Comparison of ENCODE assay signal across 29 mouse cellular contexts in the genomic region with DNA sequence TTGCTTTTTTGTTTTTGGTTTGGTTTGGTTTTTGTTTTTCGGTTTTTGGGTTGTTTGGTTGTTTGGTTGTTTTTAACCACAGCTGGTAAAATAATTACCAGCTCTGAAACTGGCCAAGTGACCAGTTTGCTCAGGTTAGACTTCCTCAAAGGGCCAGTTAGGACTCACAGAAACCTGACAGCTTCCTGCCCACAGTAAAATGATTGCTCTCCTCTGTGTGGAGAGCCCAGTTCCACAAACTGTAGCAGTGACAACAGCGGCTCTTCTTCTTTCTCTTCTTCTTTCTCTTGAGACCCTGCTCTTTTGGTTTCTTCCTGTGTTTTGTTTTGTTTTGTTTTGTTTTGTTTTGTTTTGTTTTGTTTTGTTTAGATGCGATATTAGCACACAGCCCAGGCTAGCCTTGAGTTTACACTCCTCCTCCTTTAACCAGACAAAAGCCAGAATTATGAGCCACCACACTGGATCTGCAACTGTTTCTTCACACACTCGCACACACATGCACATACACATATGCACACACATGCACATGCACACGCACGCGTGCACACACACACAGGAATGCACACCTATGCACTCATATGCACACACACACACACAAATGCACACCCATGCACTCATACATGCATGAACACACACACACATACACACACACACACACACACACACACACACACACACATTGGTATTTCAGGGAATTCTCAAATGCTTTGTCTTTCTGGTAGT. TPM values are rescaled to one million over a fixed set of nuclear protein-coding genes. Genes with fewer than 3 reads are reported as not detected.
DNase-seq lines count a peak whose midpoint lies in the region; ATAC-seq and TF ChIP-seq lines count a peak whose summit lies in the region.
"Had no signal": no experiment of that assay in that cellular context is flagged by ENCODE, and none has a peak within 500 bp of the region (broad histone marks: within the 10 kb centered on the region; RNA-seq: fewer than 3 reads in every experiment).

No protein-coding gene starts in this region.

- H3K4me2 ChIP-seq in liver, postnatal 0 days (ENCODE audit: low read depth, low read length) = no peak overlapping the region
- no peak overlapping the region for H3K4me2 ChIP-seq in liver, embryonic 11.5 days
- H3K4me2 ChIP-seq in CH12.LX (ENCODE audit: insufficient read depth, low read depth, poor library complexity, severe bottlenecking) = peak overlapping the region; percentile 74
- peak overlapping the region; percentile 56 for H3K4me2 ChIP-seq in myocyte (ENCODE audit: low read depth)
- H3K4me2 ChIP-seq in intestine, embryonic 16.5 days (ENCODE audit: low read depth, low read length) = no peak overlapping the region
- H3K4me2 ChIP-seq: embryonic facial prominence, embryonic 15.5 days; forebrain, embryonic 13.5 days; heart, embryonic 15.5 days; hindbrain, embryonic 13.5 days; kidney, embryonic 15.5 days; liver, embryonic 15.5 days; lung, embryonic 15.5 days; midbrain, embryonic 13.5 days had no signal

- H3K4me3 ChIP-seq in liver, postnatal 0 days (ENCODE audit: low read depth, low read length) = no peak overlapping the region
- no peak overlapping the region for H3K4me3 ChIP-seq in liver, embryonic 11.5 days (ENCODE audit: low read depth, low read length)
- H3K4me3 ChIP-seq in CH12.LX (replicated peaks in 1 of 3; ENCODE audit: low read depth in 2 of 3, low read length in 2 of 3, poor library complexity in 1 of 3) (peak overlapping the region in 2 of 3 experiments; percentile 39 to 59), myocyte (no peak overlapping the region)
- no peak overlapping the region for H3K4me3 ChIP-seq in cortical plate, adult 2 months (ENCODE audit: insufficient read depth, low read length)
- H3K4me3 ChIP-seq in intestine, embryonic 16.5 days (ENCODE audit: low read length) = no peak overlapping the region
- H3K4me3 ChIP-seq: embryonic facial prominence, embryonic 10.5 days; embryonic facial prominence, embryonic 15.5 days; forebrain, embryonic 13.5 days; heart, embryonic 10.5 days; heart, embryonic 15.5 days; hindbrain, embryonic 13.5 days; kidney, embryonic 15.5 days; liver, embryonic 15.5 days; lung, embryonic 15.5 days; midbrain, embryonic 13.5 days had no signal

- peaks cover 18% of the 10 kb centered on the region for H3K4me1 ChIP-seq in liver, postnatal 0 days (ENCODE audit: insufficient read depth)
- peaks cover 4% of the 10 kb centered on the region; the same call in 1 of the 2 replicates for H3K4me1 ChIP-seq in liver, embryonic 11.5 days (replicated peaks; ENCODE audit: control insufficient read depth, insufficient read depth, low read length)
- peaks cover 35 to 76% of the 10 kb centered on the region in 2 experiments for H3K4me1 ChIP-seq in CH12.LX (ENCODE audit: control insufficient read depth in 1 of 2, insufficient read depth in 2 of 2)
- no peaks in the 10 kb centered on the region; the same call in 1 of the 2 replicates for H3K4me1 ChIP-seq in cortical plate, adult 2 months (ENCODE audit: control insufficient read depth, insufficient read depth, low read length)
- peaks cover 5% of the 10 kb centered on the region for H3K4me1 ChIP-seq in intestine, embryonic 16.5 days (ENCODE audit: control insufficient read depth, insufficient read depth, low read length)
- H3K4me1 ChIP-seq: forebrain, embryonic 13.5 days; hindbrain, embryonic 13.5 days; midbrain, embryonic 13.5 days had no signal

- H3K9ac ChIP-seq in liver, postnatal 0 days (replicated peaks) = no peak overlapping the region
- no peak overlapping the region for H3K9ac ChIP-seq in liver, embryonic 11.5 days (ENCODE audit: low read depth, low read length)
- peak overlapping the region; percentile 54 for H3K9ac ChIP-seq in CH12.LX (ENCODE audit: insufficient read depth, low read depth)
- no peak overlapping the region for H3K9ac ChIP-seq in intestine, embryonic 16.5 days (ENCODE audit: low read depth, low read length)
- H3K9ac ChIP-seq: embryonic facial prominence, embryonic 15.5 days; forebrain, embryonic 13.5 days; heart, embryonic 15.5 days; hindbrain, embryonic 13.5 days; kidney, embryonic 15.5 days; liver, embryonic 15.5 days; lung, embryonic 15.5 days; midbrain, embryonic 13.5 days had no signal

- H3K79me2 ChIP-seq in CH12.LX (replicated peaks; ENCODE audit: control insufficient read depth, extremely low read depth, insufficient read depth, poor library complexity, severe bottlenecking) (peaks cover 2% of the 10 kb centered on the region; the same call in 1 of the 2 replicates), myocyte (ENCODE audit: control insufficient read depth, insufficient read depth) (no peaks in the 10 kb centered on the region)

- TF ChIP-seq POLR2A in CH12.LX (IDR thresholded peaks at IDR 0.05; ENCODE audit: low read depth, low read length) = no peak; the same call in 1 of the 2 replicates
- no peak for TF ChIP-seq POLR2A in cortical plate, adult 2 months (IDR thresholded peaks at IDR 0.05; ENCODE audit: extremely low read depth, insufficient read depth, low read length)
- TF ChIP-seq POLR2A in myocyte (IDR thresholded peaks at IDR 0.05; ENCODE audit: insufficient read length, low read depth) = no peak

- dilution Hi-C loops in CH12.LX (cut with MboI; ENCODE audit: extremely low pct_ligation_motif_present, extremely low pct_unique_long_range_greater_than_20kb, low sequenced_read_pairs) = no loop called here

- no peak for ATAC-seq in liver, postnatal 0 days
- no peak for ATAC-seq in liver, embryonic 11.5 days (replicated peaks; ENCODE audit: low FRiP score)
- ATAC-seq in intestine, embryonic 16.5 days = no peak
- ATAC-seq: forebrain, embryonic 13.5 days; intestine, postnatal 0 days; midbrain, embryonic 13.5 days; Patski had no signal

- in situ Hi-C loops in CH12.LX (cut with MboI; ENCODE audit: low pct_ligation_motif_present, low pct_unique_long_range_greater_than_20kb, low sequenced_read_pairs) = no loop called here

- WGBS in liver, postnatal 0 days (ENCODE audit: insufficient replicate concordance) = 76% methylated on average over 7 of the region's 7 CpGs
- WGBS in liver, embryonic 11.5 days = 82% methylated on average over 7 of the region's 7 CpGs
- 94% methylated on average over 7 of the region's 7 CpGs for WGBS in intestine, embryonic 16.5 days

- no peaks in the 10 kb centered on the region for H3K27me3 ChIP-seq in liver, postnatal 0 days (ENCODE audit: insufficient read depth, low read length)
- no peaks in the 10 kb centered on the region for H3K27me3 ChIP-seq in liver, embryonic 11.5 days (replicated peaks; ENCODE audit: control insufficient read depth, insufficient read depth, low read length)
- no peaks in the 10 kb centered on the region for H3K27me3 ChIP-seq in CH12.LX (replicated peaks)
- H3K27me3 ChIP-seq in myocyte (ENCODE audit: control insufficient read depth, insufficient read depth, insufficient read length) = no peaks in the 10 kb centered on the region
- H3K27me3 ChIP-seq in intestine, embryonic 16.5 days (replicated peaks; ENCODE audit: control insufficient read depth, insufficient read depth, low read length) = no peaks in the 10 kb centered on the region
- H3K27me3 ChIP-seq: embryonic facial prominence, embryonic 15.5 days; forebrain, embryonic 13.5 days; heart, embryonic 15.5 days; hindbrain, embryonic 13.5 days; kidney, embryonic 15.5 days; liver, embryonic 15.5 days; lung, embryonic 15.5 days; midbrain, embryonic 13.5 days; Patski had no signal

- peak overlapping the region; percentile 57; the same call in 1 of the 2 replicates for H3K27ac ChIP-seq in liver, postnatal 0 days (ENCODE audit: low read depth)
- H3K27ac ChIP-seq in liver, embryonic 11.5 days (ENCODE audit: low read depth, low read length) = no peak overlapping the region
- peak overlapping the region; percentile 83 for H3K27ac ChIP-seq in CH12.LX (ENCODE audit: insufficient read depth, low read depth)
- H3K27ac ChIP-seq in cortical plate, adult 2 months (ENCODE audit: insufficient read depth, low read length) = 0 out of 2 replicates have a peak overlapping the region, but pooled peaks have one; percentile 6
- no peak overlapping the region for H3K27ac ChIP-seq in intestine, embryonic 16.5 days (ENCODE audit: low read length)
- H3K27ac ChIP-seq: embryonic facial prominence, embryonic 10.5 days; embryonic facial prominence, embryonic 15.5 days; forebrain, embryonic 13.5 days; heart, embryonic 10.5 days; heart, embryonic 15.5 days; hindbrain, embryonic 13.5 days; kidney, embryonic 15.5 days; liver, embryonic 15.5 days; lung, embryonic 15.5 days; midbrain, embryonic 13.5 days had no signal

- no peaks in the 10 kb centered on the region for H3K9me3 ChIP-seq in liver, postnatal 0 days (ENCODE audit: low read length)
- no peaks in the 10 kb centered on the region for H3K9me3 ChIP-seq in liver, embryonic 11.5 days (ENCODE audit: control insufficient read depth, low read length)
- H3K9me3 ChIP-seq in CH12.LX (replicated peaks; ENCODE audit: low read length) = no peaks in the 10 kb centered on the region
- no peaks in the 10 kb centered on the region for H3K9me3 ChIP-seq in intestine, embryonic 16.5 days (ENCODE audit: control insufficient read depth, low read length)
- H3K9me3 ChIP-seq: embryonic facial prominence, embryonic 10.5 days; embryonic facial prominence, embryonic 15.5 days; forebrain, embryonic 13.5 days; heart, embryonic 10.5 days; heart, embryonic 15.5 days; hindbrain, embryonic 13.5 days; kidney, embryonic 15.5 days; liver, embryonic 15.5 days; lung, embryonic 15.5 days; midbrain, embryonic 13.5 days had no signal

- intact Hi-C loops in left cerebral cortex, postnatal 10 days (cut with DNase I) = no loop called here

- TF ChIP-seq RAD21 in CH12.LX (IDR thresholded peaks at IDR 0.05; ENCODE audit: low read depth, low read length) = no peak

- H3K36me3 ChIP-seq in liver, postnatal 0 days (replicated peaks; ENCODE audit: insufficient read depth, low read length) = peaks cover 13% of the 10 kb centered on the region; the same call in 1 of the 2 replicates
- 0 out of 2 replicates have a peak, but pooled peaks cover 2% of the 10 kb centered on the region for H3K36me3 ChIP-seq in liver, embryonic 11.5 days (ENCODE audit: control insufficient read depth, insufficient read depth, low read length)
- H3K36me3 ChIP-seq in CH12.LX (replicated peaks in 1 of 2; ENCODE audit: control insufficient read depth in 1 of 2, insufficient read depth in 1 of 2, low read length in 1 of 2) (peaks cover 0 to 4% of the 10 kb centered on the region in 2 experiments), myocyte (ENCODE audit: control insufficient read depth, insufficient read depth) (no peaks in the 10 kb centered on the region)
- no peaks in the 10 kb centered on the region for H3K36me3 ChIP-seq in intestine, embryonic 16.5 days (ENCODE audit: control insufficient read depth, insufficient read depth, low read length)
- H3K36me3 ChIP-seq: lung, embryonic 15.5 days had no signal

- no peak overlapping the region for H3ac ChIP-seq in myocyte (ENCODE audit: control insufficient read depth, insufficient read length)

- TF ChIP-seq CTCF in liver, postnatal 0 days (IDR thresholded peaks at IDR 0.05; ENCODE audit: low read depth) = no peak
- TF ChIP-seq CTCF in CH12.LX (conservative IDR thresholded peaks at IDR 0.05 in 1 of 2, IDR thresholded peaks at IDR 0.05 in 1 of 2; ENCODE audit: low read depth in 2 of 2, low read length in 2 of 2) = no peak
- no peak for TF ChIP-seq CTCF in cortical plate, adult 2 months (IDR thresholded peaks at IDR 0.05; ENCODE audit: extremely low read depth, insufficient read depth, low read length)

- DNase-seq in liver, postnatal 0 days = no peak
- no peak for DNase-seq in liver, embryonic 11.5 days (ENCODE audit: low spot score)
- DNase-seq in CH12.LX (ENCODE audit: extremely low read depth) = no peak
- no peak for DNase-seq in left cerebral cortex, postnatal 10 days (ENCODE audit: extremely low spot score in 1 of 2, low spot score in 2 of 2)
- no peak for DNase-seq in layer of hippocampus, adult 8-10 months (ENCODE audit: low spot score in 2 of 2)
- DNase-seq: adrenal gland, postnatal 14 days; cerebellum, adult 18-20 months; cerebellum, postnatal 10 days; heart, postnatal 4 days; liver; retina, postnatal 1 day; right cerebral cortex, postnatal 14 days; thymus, postnatal 14 days had no signal

- no peak for TF ChIP-seq EP300 in liver, postnatal 0 days (IDR thresholded peaks at IDR 0.05; ENCODE audit: low read depth)
- TF ChIP-seq EP300 in CH12.LX (IDR thresholded peaks at IDR 0.05; ENCODE audit: low read length) = no peak

RNA-seq across cellular contexts. Expression of a gene that starts 34.6 kb away (rescaled TPM):
- polyA plus RNA-seq in liver, postnatal 0 days (2015; fragmentation: Nextera tagmentation; extraction: Ambion mirVana) = 0.89 and 1.2 TPM in 2 replicates
- polyA plus RNA-seq in liver, embryonic 11.5 days (2014; fragmentation: Nextera tagmentation; extraction: Ambion mirVana) = 1.1 and 1.6 TPM in 2 replicates
- total RNA-seq in CH12.LX (2012; rRNA removed) (0.84 and 0.85 TPM in 2 replicates), CH12.LX (2014; rRNA removed) (0.13 and 0.15 TPM in 2 replicates)
- polyA plus RNA-seq in CH12.LX (2012; ENCODE audit: insufficient read length, low read depth) (0.46 and 0.50 TPM in 2 replicates), myocyte (2012; fragmentation: generic; extraction: Trizol) (1.9 TPM)
- 1.9 and 2.1 TPM in 2 replicates for polyA plus RNA-seq in cortical plate, adult 2 months (2012; rRNA removed)
- polyA plus RNA-seq in intestine, embryonic 16.5 days (2015; fragmentation: Nextera tagmentation; extraction: Ambion mirVana) = 0.93 and 1.0 TPM in 2 replicates
- total RNA-seq in left cerebral cortex, postnatal 10 days (2021) = 1 to 10 TPM; 4.4 to 5.4 TPM
- total RNA-seq in layer of hippocampus, adult 8-10 months (2022) = 1 to 10 TPM; 2.0 to 2.9 (median 2.2) TPM
- total RNA-seq: MEL had no signal

Comparison
In these comparisons a context has a peak if more than half of its experiments do, and no peak if none do; other contexts are left out.
1. H3K27ac ChIP-seq: peak in liver, postnatal 0 days (single experiment), CH12.LX (single experiment) and cortical plate, adult 2 months (single experiment); none in liver, embryonic 11.5 days (single experiment) and intestine, embryonic 16.5 days (single experiment).
2. H3K4me2 ChIP-seq: peak in CH12.LX (single experiment) and myocyte (single experiment); none in liver, postnatal 0 days (single experiment), liver, embryonic 11.5 days (single experiment) and intestine, embryonic 16.5 days (single experiment).
3. H3K4me3 ChIP-seq: peak in CH12.LX (2 of 3); none in liver, postnatal 0 days (single experiment), liver, embryonic 11.5 days (single experiment), cortical plate, adult 2 months (single experiment), myocyte (single experiment) and intestine, embryonic 16.5 days (single experiment).